Mouse (Mus musculus) cerebellum, postnatal 4 days (tissue): ENCODE results near the gene Sgsh.
A peak's percentile ranks its signal among the peaks of the same experiment; 100 is the strongest.
"Not testable (repeated sequence)": the region's sequence is repeated elsewhere in the genome, so short reads cannot be mapped to it uniquely, and the experiment has no call there.

ENCODE experiments used
- DNase-seq, 2 experiments: peaks; one replicate each; pipeline ENCODE4 v3.0.0; 2022; ENCODE audit warnings: low spot score in 2 of 2, mixed read lengths in 1 of 2

The Sgsh gene

GRCm38 (mm10) chr11:119355443-119356385, at the start of gene Sgsh, which contains the start of gene Slc26a11:
Gene Sgsh (minus strand): TSS chr11:119355536.
Gene Slc26a11 (plus strand): TSS chr11:119355557.
- DNase-seq: peak; percentile 63 to 72

- DNase-seq: no peak
Measured at GRCm38 (mm10) chr11:119404627-119405026, 49.3 kb upstream of the Sgsh start.

- DNase-seq: no peak
Measured at GRCm38 (mm10) chr11:119402501-119403160, 47.3 kb upstream of the Sgsh start.

GRCm38 (mm10) chr11:119396461-119396860, 41.1 kb upstream of the Sgsh start:
- DNase-seq: no peak

- no peak for DNase-seq
Measured at GRCm38 (mm10) chr11:119395931-119396330, 40.6 kb upstream of the Sgsh start.

- no peak for DNase-seq
Measured at GRCm38 (mm10) chr11:119395394-119395793, 40.1 kb upstream of the Sgsh start.

- DNase-seq: no peak
Measured at GRCm38 (mm10) chr11:119394210-119394609, 38.9 kb upstream of the Sgsh start.

- no peak for DNase-seq
Measured at GRCm38 (mm10) chr11:119393483-119393804, 38.1 kb upstream of the Sgsh start.

- peak in 1 of 2 experiments; percentile 20 for DNase-seq
Measured at GRCm38 (mm10) chr11:119392800-119393482, 37.6 kb upstream of the Sgsh start, which contains the start of gene Rnf213. Gene Rnf213 (plus strand): TSS chr11:119393100.

GRCm38 (mm10) chr11:119392001-119392614, 36.8 kb upstream of the Sgsh start:
- no peak for DNase-seq

GRCm38 (mm10) chr11:119391386-119392000, 36.2 kb upstream of the Sgsh start:
- no peak for DNase-seq

GRCm38 (mm10) chr11:119390271-119391231, 35.2 kb upstream of the Sgsh start:
- peak in 1 of 2 experiments; percentile 25 for DNase-seq

- DNase-seq: peak; percentile 47 to 62
Measured at GRCm38 (mm10) chr11:119389851-119390270, 34.5 kb upstream of the Sgsh start.

- DNase-seq: not testable (repeated sequence)
Measured at GRCm38 (mm10) chr11:119387273-119387672, 31.9 kb upstream of the Sgsh start.

GRCm38 (mm10) chr11:119386306-119386705, 31.0 kb upstream of the Sgsh start:
- DNase-seq: no peak

GRCm38 (mm10) chr11:119384904-119385303, 29.6 kb upstream of the Sgsh start:
- DNase-seq: no peak

GRCm38 (mm10) chr11:119382338-119382850, 27.1 kb upstream of the Sgsh start:
- DNase-seq: peak in 1 of 2 experiments; percentile 16

- peak in 1 of 2 experiments; percentile 16 for DNase-seq
Measured at GRCm38 (mm10) chr11:119381631-119382337, 26.4 kb upstream of the Sgsh start.

GRCm38 (mm10) chr11:119378551-119378950, 23.2 kb upstream of the Sgsh start:
- DNase-seq: no peak
